Mouse (Mus musculus) cerebellum, adult 2 months (tissue): ENCODE measurements around the gene L3mbtl1.

Experiments
- CTCF ChIP-seq: fragments of 200-500 bp; IDR thresholded peaks from 2 replicates; pipeline ENCODE4 v1.5.1; 2011; ENCODE audit warnings: low read depth, mild to moderate bottlenecking, control low read depth, low read length, moderate library complexity, borderline replicate concordance; ENCODE audit not compliant: insufficient read depth
- POLR2A ChIP-seq: fragments of 200-500 bp; IDR thresholded peaks from 2 replicates; pipeline ENCODE4 v1.6.1; 2011; ENCODE audit warnings: low read length, control low read depth, borderline replicate concordance; ENCODE audit not compliant: insufficient read depth

DNA sequence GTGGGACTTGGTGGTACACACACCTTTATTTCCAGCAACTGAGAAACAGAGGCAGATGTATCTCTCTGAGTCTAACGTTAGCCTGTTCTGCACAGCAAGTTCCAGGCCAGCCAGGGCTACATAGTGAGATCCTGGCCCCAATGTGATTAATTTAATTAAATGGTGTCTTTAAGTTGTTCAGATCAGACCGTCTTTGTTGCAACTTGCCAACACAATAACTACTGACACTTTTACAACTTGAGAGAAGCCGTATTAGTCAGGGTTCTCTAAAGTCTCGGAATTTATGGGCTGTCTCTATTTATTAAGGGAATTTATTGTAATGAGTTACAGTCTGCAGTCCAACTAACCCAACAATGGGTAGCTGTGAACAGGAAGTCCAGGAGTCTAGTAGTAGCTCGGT is 19.1 kb upstream of the L3mbtl1 start:
- TF ChIP-seq CTCF (no peak), POLR2A (no peak)
